7 mouse cellular contexts compared by ENCODE assay signal in genomic region chrX:93069569-93070289, GRCm38 (mm10).
DNase-seq lines count a peak whose midpoint lies in the region; ATAC-seq lines count a peak whose summit lies in the region.

No protein-coding gene starts in this region.

- ATAC-seq in hindbrain, embryonic 16.5 days: peak; percentile 72

- no peak overlapping the region for H3K9ac ChIP-seq in hindbrain, embryonic 16.5 days (ENCODE audit: low read depth, low read length)

- no peaks in the 10 kb centered on the region for H3K9me3 ChIP-seq in hindbrain, embryonic 16.5 days (ENCODE audit: control insufficient read depth, low read length)

- H3K27ac ChIP-seq in hindbrain, embryonic 16.5 days (ENCODE audit: low read depth, low read length): no peak overlapping the region

- no peaks in the 10 kb centered on the region for H3K27me3 ChIP-seq in hindbrain, embryonic 16.5 days (replicated peaks; ENCODE audit: control insufficient read depth, insufficient read depth, low read length)

- H3K36me3 ChIP-seq in hindbrain, embryonic 16.5 days (ENCODE audit: control insufficient read depth, insufficient read depth, low read length): no peaks in the 10 kb centered on the region

- peak; percentile 57 for DNase-seq in R1 (ENCODE audit: low read depth, low spot score)
- DNase-seq in cerebellum, adult 18-20 months: peak; percentile 35 to 59
- DNase-seq in forelimb bud, embryonic 11.5 days (ENCODE audit: low read depth, low spot score): peak; percentile 59
- DNase-seq in layer of hippocampus, postnatal 14 days (ENCODE audit: low spot score in 2 of 2): peak; percentile 27 to 67
- DNase-seq in lung, postnatal 25 days (ENCODE audit: low spot score): peak; percentile 23
- DNase-seq in right cerebral cortex, adult 18-20 months: peak; percentile 51

- WGBS in hindbrain, embryonic 16.5 days: 14% methylated on average over 13 of the region's 13 CpGs

- no peaks in the 10 kb centered on the region for H3K4me1 ChIP-seq in hindbrain, embryonic 16.5 days (ENCODE audit: control insufficient read depth, insufficient read depth, low read depth, low read length)

- peak overlapping the region; percentile 52 for H3K4me2 ChIP-seq in hindbrain, embryonic 16.5 days (ENCODE audit: low read length)

- H3K4me3 ChIP-seq in hindbrain, embryonic 16.5 days (ENCODE audit: low read length): 0 out of 2 replicates have a peak overlapping the region, but pooled peaks have one; percentile 19
